ENCODE assay signal across 1 mouse cellular context in genomic region chr2:4651500-4652285, GRCm38 (mm10).
TF ChIP-seq lines count a peak whose summit lies in the region.

Prpf18 (minus strand) TSS chr2:4652113.

TF ChIP-seq in CH12.LX, 34 proteins besides CTCF, POLR2A, EP300 and RAD21 (continued from another document):
- peak; percentile 89 for TF ChIP-seq SIN3A (IDR thresholded peaks at IDR 0.05; ENCODE audit: low read length)
- peak; percentile 89; the same call in 1 of the 2 replicates for TF ChIP-seq KAT2A (IDR thresholded peaks at IDR 0.05; ENCODE audit: insufficient replicate concordance, low read length)
- TF ChIP-seq JUND (conservative IDR thresholded peaks at IDR 0.05; ENCODE audit: low read depth, low read length): no peak
- peak; percentile 43 for TF ChIP-seq SMC3 (IDR thresholded peaks at IDR 0.05; ENCODE audit: low read depth, low read length)
- no peak for TF ChIP-seq ZNF384 (IDR thresholded peaks at IDR 0.05; ENCODE audit: low read depth, low read length)
- 0 out of 2 replicates have a peak, but pooled peaks have one; percentile 83 for TF ChIP-seq TBP (conservative IDR thresholded peaks at IDR 0.05; ENCODE audit: low read depth, low read length)
- TF ChIP-seq MAX (IDR thresholded peaks at IDR 0.05; ENCODE audit: low read length): no peak
- no peak for TF ChIP-seq RCOR1 (conservative IDR thresholded peaks at IDR 0.05; ENCODE audit: low read depth, low read length)
- TF ChIP-seq USF2 (conservative IDR thresholded peaks at IDR 0.05; ENCODE audit: low read depth, low read length): no peak
- TF ChIP-seq MAZ (IDR thresholded peaks at IDR 0.05; ENCODE audit: low read depth, low read length): peak; percentile 77; the same call in 1 of the 2 replicates
- peak; percentile 54; the same call in 1 of the 2 replicates for TF ChIP-seq MYC (IDR thresholded peaks at IDR 0.05; ENCODE audit: low read depth, low read length)
- peak; percentile 83 for TF ChIP-seq ELF1 (IDR thresholded peaks at IDR 0.05; ENCODE audit: low read depth, low read length)
- TF ChIP-seq JUN (IDR thresholded peaks at IDR 0.05; ENCODE audit: insufficient read depth, low read depth, low read length): no peak
